In the genomic region with DNA sequence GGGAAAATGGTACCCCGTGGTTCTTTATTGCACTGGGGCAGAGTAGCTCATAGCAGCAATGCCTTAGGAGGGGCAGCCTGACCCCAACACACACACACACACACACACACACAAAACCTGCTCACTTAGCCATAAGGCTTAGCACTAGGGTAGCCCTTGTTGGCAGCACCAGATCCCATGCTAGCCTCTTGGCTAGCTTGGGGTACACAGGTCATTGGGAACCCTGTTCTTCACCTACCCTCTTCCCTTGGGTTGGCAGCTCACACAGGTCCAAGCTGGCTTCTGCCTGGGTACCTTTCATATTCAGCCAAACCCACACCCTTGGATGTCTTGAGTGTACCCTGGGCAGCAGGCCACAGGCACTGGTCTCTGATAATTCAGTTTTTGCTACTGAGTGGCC, we compare ENCODE assay signal across 25 mouse cellular contexts. TPM values are rescaled to one million over a fixed set of nuclear protein-coding genes. Genes with fewer than 3 reads are reported as not detected.
"Had no signal": no experiment of that assay in that cellular context is flagged by ENCODE, and none has a peak within 500 bp of the region (broad histone marks: within the 10 kb centered on the region; RNA-seq: fewer than 3 reads in every experiment).

No protein-coding gene starts in this region.

- H3K27ac ChIP-seq: midbrain, embryonic 10.5 days; midbrain, embryonic 12.5 days; neural tube, embryonic 13.5 days; neural tube, embryonic 15.5 days had no signal

- H3K9me3 ChIP-seq: midbrain, embryonic 10.5 days; midbrain, embryonic 12.5 days; neural tube, embryonic 13.5 days; neural tube, embryonic 15.5 days had no signal

- H3K27me3 ChIP-seq: midbrain, embryonic 12.5 days; neural tube, embryonic 13.5 days; neural tube, embryonic 15.5 days had no signal

- H3K4me3 ChIP-seq: midbrain, embryonic 10.5 days; midbrain, embryonic 12.5 days; myocyte; neural tube, embryonic 13.5 days; neural tube, embryonic 15.5 days had no signal

- DNase-seq: lung, adult 18-20 months; lung, embryonic 14.5 days; lung, postnatal 10 days; lung, postnatal 4 days; midbrain, embryonic 14.5 days; retina, postnatal 1 day; right cerebral cortex, adult 18-20 months; right cerebral cortex, postnatal 25 days; right cerebral cortex, postnatal 4 days; spleen, adult 18-20 months; thymus, adult 18-20 months; thymus, postnatal 14 days; thymus, postnatal 36 days had no signal

- ATAC-seq: midbrain, embryonic 16.5 days had no signal

- H3K9ac ChIP-seq: lung, embryonic 14.5 days; midbrain, embryonic 12.5 days; neural tube, embryonic 13.5 days; neural tube, embryonic 15.5 days had no signal

- H3K4me2 ChIP-seq: lung, embryonic 14.5 days; midbrain, embryonic 12.5 days; neural tube, embryonic 13.5 days; neural tube, embryonic 15.5 days had no signal

RNA-seq across cellular contexts. Expression of a gene that starts 11.3 kb away (rescaled TPM):
- polyA plus RNA-seq: lung, embryonic 14.5 days; lung, embryonic 16.5 days; midbrain, embryonic 10.5 days; midbrain, embryonic 12.5 days; midbrain, embryonic 14.5 days; midbrain, embryonic 16.5 days; myocyte; neural tube, embryonic 11.5 days; neural tube, embryonic 13.5 days; neural tube, embryonic 15.5 days; small intestine, adult 2 months; stomach, embryonic 14.5 days; stomach, embryonic 16.5 days; thymus, postnatal 0 days had no signal

RNA-seq across cellular contexts. Expression of a gene that starts 35.2 kb away (rescaled TPM):
- polyA plus RNA-seq: midbrain, embryonic 10.5 days; neural tube, embryonic 11.5 days had no signal
